Mouse (Mus musculus) right cerebral cortex, adult 18-20 months (tissue): ENCODE data around the gene Exosc8.
"Not testable (repeated sequence)": the region's sequence is repeated elsewhere in the genome, so short reads cannot be mapped to it uniquely, and the experiment has no call there.

Experiments
- DNase-seq: peaks from one replicate; pipeline ENCODE4 v3.0.0; 2022; ENCODE audit warnings: mixed read lengths

The Exosc8 gene

DNA sequence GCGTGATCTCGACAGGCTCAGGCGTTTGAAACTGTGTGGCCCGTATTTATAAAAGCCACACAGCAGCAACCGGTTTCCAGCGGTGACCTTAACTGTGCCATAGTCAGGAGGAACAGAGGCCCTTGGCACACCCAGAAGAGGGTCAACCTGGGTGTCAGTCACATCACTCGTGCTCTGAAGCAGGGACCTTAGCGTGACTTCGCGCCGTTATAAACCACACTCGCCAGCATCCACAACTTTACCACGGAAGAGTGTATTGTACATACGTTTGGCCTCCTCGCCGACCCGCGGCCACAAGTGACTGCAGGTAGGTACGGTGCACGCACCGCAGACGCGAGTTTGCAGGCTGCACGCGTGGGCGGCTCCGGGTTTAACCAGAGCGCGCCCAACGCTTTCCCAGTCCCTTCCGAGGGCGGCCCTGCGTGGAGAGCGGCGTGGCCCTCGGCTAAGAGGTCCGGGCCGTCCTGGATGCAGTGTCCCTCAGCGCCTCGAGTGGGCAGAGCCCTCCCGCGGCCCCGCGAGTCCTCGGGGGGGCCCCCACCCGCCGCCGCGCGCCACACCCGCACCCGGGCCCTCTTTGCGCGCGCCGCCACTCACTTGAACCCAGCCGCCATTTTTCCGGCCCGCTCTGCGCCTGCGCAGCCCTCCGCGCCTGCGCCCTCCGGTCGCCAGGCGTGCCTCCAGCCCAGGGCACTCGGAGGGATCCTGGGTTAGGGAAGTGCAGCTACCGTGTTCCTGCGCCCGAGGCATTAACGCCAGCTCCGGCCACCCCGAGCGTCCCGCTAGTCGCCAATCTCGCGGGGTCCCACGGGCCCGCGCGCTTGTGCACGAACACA lies 564 bp downstream of the Exosc8 start:
- peak; percentile 90 for DNase-seq

DNA sequence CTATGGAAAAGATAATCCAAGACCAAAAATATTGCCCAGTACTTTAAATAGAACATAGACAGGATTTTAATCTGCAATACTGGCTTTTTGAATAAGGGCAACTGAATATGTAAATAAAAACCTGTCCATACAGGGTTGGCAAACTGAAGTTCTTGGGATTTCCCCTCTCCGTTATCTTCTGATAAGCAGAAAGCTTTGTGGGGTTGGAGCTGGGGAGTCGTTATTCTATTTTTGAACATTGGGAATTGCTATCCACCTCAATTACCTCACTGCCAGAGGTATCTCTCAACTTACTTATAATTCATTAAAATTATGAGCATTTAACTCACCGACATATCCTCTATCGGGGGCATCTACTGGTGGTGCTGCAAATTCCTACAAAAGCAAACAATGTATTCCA lies 2.8 kb downstream of the Exosc8 start:
- DNase-seq: no peak

DNA sequence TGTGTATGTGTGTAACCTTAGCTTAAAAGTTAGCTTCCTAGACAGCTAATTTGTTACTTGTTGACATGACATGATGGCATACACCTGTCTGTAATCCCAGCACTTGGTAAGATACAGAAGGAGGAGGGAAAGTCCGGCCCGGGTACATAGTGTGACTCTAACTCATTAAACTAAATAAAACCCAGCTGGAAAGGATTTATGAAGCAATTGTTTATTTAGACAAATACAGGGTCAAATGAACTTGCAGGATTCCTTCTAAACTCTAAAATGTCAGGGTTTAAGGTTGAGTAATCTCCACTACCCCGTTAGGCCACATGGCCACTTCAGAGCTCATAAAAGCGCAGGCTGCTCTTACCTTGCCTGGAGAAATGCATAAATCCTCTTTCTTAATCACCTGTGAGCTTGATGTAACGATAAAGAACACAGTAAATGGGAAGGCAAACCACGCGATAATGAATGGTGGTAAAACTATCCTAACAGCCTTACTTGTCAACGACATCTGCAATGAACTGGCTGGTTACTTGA lies 3.5 kb downstream of the Exosc8 start:
- DNase-seq: no peak

DNA sequence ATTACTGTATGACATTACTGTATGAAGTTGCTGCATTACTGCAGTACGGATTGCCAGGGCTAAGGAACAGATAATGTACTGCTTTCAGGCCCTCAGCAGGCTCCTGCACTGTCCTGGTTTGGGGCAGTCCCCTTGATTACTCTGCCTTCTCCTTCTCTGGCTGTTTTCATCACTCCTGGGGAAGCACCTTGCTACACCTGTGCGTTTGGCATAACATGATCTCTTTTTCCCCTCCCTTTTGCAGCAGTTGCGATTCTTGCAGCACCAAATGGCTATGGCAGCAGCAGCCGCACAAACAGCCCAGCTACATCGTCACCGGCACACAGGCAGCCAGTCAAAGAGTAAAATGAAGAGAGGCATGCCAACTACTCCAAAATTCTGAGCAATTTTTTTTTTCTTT lies 7.1 kb downstream of the Exosc8 start:
- no peak for DNase-seq

DNA sequence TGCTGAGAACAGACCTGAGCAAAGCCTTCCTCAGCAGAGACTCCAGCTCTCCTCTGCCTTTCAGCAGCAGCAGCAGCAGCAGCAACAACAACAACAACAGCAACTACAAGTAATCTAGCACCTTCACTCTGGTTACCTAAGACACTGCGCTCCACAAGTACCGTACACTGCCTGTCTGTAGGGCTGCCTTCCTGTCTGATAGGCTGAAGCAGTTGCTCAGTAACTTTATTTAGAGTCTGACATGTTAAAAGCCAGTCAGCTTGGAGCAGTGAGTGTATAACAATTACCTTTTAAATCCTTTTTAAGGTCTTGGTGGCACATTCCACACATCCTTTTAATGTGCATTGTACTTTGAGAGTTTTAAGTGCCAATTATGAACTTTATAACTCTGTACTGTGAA lies 7.6 kb downstream of the Exosc8 start:
- DNase-seq: no peak

DNA sequence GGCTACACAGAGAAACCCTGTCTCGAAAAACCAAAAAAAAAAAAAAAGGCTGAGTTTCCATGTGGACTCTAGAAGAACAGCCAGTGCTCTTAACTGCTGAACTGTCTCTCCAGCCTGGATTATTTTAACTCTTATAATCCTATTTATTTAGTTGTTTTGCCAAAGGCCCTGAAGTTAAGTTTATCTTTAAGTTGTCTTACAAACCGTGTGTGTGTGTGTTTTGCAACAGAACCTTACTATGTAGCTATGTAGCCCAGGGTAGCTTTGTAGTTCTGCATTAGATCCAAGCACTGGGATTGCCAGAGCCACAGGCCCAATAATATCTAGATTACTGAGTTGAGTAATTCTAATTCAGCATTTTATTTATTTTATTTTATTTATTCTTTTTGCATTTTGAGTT lies 9.8 kb downstream of the Exosc8 start:
- DNase-seq: no peak

DNA sequence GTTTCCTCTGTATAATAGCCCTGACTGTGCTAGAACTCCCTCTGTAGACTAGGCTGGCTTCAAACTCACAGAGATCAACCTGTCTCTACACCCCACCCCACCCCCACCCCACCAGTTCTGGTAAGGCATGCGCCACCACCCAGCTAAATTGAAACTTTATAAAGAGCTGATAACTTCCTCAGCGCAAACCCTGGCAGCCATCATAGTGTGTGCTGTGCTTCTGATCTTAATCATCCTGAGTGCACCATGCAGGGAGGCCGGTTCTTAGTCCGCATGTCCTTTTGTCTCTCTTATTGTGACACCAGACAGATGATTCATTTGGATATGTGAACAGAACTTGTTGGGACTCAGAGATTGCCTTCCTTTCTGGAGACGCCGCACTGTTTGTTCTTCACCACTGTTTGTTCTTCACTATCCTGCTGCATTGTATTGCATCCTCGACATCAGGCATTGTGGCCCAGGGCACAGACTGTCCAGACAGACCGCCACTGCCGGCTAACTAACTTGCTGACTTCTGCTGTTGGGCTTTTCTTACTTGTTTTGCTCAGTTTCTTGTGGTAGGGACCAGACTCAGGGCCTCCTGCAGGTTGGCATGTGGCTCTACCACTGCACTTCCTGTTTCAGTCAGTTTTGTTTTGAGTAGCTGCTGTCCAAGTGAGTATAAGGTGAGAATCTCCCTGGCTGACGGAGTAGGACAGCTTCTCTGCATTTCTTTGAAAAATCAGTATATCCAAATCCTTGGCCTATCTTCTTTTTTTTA lies 11.3 kb downstream of the Exosc8 start:
- no peak for DNase-seq

DNA sequence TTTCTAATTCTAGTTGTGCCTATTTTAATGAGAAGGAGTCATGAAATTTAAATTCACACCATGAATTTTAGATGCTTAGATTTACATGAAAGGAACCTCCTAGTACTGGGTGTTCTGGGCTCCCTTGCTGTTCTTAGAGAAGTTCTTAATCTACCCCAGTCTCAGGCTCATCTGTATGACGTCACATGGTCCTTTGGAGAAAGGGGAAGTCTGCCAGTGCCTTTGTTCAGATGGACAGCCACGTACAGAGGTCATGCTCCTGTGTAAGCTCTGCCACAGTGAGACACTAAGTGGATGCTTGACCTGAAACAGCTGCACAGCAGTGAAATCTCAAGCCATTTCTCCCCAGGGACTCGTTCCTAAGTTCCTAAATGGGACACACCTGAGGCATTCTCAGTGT lies 16.2 kb downstream of the Exosc8 start:
- no peak for DNase-seq

DNA sequence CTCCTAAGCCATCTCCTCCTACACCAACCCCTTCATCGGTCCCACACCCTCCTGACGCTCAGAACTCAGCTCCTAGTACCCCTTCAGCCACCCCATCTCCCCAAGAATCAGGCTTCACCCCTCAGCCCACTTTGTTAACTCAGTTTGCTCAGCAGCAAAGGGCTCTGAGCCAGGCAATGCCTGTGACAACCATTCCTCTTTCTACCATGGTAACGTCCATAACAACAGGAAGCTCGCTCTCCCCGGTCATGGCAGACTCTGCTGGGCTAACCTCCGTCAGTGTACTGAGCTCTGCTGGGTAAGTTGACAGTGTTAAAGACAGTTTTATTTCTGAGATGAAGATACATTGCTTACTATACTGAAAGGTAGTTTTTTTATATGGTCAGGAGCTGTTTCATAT lies 17.8 kb downstream of the Exosc8 start:
- no peak for DNase-seq

DNA sequence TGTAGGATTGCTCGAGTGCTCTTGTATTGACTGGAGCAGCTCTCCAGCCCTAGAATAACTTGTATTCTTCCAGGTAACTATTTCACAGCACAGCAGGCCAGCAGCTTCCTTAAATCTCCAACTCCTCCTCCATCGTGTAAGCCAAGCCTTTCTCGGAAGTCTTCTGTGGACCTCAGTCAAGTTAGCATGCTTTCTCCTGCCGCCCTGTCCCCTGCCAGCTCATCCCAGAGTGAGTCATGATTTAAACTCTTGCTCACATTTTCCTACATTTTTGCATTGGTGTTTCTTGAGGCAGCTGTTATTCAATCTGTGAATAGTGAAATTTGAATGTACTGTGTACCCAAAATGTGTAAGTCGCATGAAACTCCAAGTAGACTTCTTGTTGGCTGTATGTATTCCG lies 19.7 kb downstream of the Exosc8 start:
- peak; percentile 72 for DNase-seq

DNA sequence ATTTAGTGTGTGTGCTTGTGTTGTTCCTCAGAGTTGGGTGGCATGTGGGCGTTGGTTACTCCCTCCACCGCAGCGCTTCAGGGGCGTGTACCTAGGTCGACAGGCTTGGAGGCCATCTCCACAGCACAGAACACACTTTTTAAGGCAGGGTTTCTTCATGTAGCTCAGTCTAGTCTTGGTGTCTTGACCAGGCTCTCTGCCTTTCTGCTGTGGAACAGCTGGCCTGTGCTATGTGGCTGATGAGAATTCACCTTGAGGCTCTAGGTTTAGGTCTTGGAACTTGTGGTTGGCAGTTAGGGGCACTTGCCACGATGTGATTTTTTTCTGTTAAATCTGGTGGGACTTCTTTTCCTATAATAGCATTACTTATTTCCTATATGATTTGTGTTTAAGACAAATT lies 20.9 kb downstream of the Exosc8 start, which contains the start of gene Gm21958:
TSS of gene Gm21958 (minus strand) at position 101 of the 400 bp plus-strand sequence.
- no peak for DNase-seq

DNA sequence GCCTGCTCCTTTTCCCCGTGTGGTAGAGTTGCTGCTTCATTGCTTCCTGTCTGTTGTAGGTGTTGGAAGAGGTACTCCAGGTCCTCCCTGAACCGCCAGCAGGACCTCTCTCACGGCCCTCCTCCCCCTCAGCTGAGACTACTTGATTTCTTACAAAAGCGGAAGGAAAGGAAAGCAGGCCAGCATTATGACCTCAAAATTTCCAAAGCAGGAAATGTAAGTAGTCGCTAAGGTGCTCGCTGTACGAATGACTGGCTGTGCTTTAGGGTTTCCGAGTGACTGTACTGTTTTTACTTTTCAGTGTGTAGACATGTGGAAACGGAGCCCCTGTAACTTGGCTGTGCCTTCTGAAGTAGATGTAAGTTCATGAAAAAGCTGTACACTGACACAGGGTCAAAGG lies 26.2 kb downstream of the Exosc8 start:
- DNase-seq: no peak

DNA sequence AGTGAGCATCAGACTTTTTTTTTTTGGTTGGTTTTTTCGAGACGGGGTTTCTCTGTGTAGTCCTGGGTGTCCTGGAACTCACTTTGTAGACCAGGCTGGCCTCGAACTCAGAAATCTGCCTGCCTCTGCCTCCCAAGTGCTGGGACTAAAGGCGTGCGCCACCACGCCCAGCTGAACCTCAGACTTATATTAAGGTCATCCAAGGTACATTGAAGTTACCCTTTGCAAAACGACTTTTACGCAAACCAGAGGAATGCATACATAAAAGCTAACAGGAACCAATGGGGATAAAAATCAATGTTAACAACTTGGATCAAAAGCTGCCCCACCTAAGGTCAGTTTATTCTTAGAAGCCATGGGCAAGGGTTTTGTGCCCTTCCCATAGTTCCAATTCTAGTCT lies 31.1 kb downstream of the Exosc8 start:
- not testable (repeated sequence) for DNase-seq

DNA sequence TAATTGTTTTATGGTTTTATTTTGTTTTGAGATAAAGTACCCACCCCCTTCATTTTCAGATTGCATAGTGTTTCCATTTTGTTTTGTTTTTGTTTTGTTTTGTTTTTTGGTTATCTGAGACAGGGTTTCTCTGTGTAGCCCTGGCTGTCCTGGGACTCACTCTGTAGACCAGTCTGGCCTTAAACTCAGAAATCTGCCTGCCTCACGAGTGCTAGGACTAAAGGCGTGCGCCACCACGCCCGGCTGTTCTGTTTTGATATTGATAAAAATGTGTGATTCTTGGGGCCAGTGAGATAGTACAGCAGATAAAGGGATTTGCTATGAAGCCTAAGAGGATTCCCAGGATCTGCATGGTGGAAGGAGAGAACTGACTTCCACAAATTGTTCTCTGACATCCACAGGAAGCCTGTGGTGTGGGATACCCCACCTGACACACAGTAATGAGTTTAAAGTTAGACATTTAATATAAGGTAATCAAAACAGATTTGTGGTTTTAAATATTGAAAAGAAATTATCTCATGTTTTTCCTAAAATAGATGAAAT lies 35.4 kb downstream of the Exosc8 start:
- no peak for DNase-seq

DNA sequence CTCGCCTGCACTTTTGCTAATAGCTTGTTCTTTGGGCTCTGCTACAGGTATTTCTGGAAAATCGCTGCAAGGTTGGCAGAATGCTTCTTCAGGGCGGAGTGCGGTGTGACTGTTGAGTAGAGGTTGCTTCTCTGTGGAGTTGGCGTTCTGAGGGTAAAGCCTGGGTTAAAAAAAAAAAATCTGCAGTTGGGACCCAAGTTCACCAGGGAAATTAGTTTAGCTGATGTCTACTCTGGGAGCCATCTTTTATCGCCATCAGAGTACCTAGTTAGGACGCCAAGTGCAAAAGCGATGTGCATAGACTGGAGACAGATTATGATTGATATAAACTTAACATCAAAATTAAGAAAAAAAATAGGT lies 42.2 kb downstream of the Exosc8 start:
- no peak for DNase-seq

DNA sequence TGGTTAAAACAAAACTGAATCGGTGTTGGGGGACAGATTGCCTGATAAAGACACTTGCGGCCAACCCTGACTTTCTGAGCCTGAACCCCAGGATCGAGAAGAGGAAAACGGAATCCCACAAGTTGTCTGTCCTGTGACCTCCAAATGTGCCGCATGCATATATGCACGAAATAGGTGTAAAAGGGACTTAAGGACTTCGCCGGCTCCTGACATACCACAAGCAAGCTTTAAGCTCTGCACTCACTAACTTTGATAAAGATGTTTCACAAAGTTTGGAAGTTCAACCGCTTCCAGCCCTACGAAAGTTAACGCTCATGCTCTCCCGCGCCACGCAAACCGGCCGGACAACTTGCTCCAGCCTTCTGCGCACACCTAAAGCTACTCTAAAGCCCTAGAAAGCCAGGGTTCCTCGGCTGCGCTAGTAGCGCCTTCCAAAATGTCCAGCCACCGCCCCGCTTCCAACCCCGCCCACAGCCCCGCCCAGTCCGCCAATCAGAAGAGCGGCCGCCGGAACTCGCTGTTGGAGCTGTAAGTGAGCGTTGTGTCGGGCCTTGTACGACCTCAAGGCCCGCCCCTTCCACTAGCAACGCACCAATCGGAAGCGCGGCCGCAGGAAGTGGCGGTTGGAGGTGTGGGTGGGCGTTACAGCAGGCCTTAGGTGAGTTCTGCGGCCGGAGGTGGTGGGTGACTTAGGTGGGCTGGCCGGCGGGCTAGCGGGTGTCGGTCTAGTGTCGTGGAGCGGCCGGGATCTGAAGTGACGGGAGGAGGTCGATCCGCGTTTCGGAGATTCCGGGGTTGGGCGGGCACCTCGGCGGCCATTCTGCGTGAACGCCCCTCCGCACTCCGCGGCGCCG lies 42.8 kb downstream of the Exosc8 start, which contains the start of gene Supt20:
TSS of gene Supt20 (plus strand) at position 606 of the 854 bp plus-strand sequence.
- peak; percentile 95 for DNase-seq

DNA sequence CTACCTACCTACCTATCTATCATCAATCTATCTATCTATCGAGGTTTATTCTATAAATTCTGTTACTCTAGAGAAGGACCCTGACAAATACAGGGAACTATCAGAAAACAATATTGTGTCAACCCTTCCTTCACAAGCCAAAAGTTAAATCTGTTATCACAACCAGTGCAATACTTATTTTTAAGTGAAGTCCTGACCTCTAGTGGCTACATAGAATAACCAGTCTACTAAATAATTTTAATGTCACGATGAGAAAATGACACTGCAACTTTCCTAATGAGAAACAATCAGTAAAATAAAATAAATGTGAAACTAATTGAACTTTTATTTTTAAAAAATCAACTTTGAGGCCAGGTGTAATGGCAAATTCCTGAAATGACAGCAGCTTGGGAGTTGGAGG lies 46.1 kb downstream of the Exosc8 start:
- DNase-seq: no peak

DNA sequence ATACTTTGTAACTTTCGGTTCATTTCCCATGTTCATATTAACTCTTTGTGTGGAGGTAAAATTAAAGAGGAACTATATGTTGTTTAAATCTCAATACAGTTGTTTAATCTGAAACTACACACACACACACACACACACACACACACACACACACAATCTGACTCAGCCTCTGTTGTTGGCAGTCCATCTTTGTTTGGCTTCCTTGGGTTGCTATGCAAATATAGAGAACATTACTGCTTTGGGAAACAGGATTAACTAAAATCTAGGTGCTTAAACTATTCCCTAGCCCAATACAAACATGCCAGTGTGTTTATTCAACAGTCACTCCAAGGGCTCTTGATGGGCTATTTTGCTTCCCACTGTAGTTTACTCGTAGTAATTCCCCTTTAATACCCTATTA lies 47.9 kb downstream of the Exosc8 start:
- no peak for DNase-seq

DNA sequence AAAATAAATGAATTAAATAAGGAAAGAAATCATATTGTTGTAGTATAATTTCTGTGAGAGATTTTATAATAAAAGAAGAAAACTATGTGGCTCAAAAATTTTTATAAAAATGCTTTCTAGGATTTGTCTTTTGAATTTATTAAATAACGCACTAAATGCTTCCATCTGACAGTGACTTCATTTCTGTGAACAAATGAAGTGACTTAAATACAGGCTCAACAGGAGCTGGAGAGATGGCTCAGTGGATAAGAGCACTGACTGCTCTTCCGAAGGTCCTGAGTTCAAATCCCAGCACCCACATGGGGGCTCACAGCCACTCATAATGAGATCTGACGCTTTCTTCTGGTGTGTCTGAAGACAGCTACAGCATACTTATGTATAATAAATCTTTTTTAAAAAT lies 50.0 kb downstream of the Exosc8 start:
- DNase-seq: no peak

DNA sequence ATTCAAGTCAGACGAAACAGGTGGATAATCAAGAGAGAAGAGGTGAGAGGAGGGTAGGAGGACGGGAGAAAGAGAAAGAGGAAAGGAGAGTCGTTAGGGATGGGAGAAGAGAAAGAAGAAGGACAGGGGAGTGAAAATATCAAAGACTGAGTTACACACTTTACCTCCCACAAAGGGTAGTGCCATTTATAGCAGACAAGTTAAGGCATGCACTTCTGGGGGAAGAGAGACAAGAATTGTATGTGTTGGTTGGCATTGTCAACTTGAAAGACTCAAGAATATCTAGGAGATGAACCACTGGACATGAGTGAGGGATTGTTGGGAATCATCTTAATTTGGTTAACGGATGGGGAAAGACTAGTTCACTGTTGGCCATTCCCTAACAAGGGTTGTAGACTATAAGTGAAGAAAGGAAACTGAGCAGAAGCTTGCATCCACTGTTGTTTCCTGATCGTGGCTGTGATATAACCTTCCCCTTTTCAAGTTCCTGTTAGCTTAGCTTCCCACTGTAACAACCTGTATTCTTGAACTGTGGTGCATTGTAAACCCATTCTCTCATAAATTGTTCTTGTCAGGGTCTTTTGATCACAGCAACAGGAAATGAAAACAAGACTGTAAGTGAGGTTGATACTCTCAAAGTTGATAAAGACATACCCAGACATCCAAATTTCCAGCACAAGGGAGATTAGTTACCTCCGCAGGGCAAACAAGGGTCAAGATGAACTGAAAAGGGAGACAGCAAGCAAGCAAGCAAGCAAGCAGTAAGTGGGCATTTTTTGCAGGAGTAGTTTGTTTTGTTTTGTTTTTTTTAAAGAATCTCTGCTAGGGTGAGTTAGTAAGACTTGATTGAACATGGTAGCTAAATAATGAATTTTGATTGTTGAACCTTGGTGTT lies 53.6 kb downstream of the Exosc8 start:
- no peak for DNase-seq
